Mouse (Mus musculus): ENCODE measurements around the gene Pigk. TPM values are rescaled to one million over a fixed set of nuclear protein-coding genes. Genes with fewer than 3 reads are reported as not detected.

Pigk gene
- polyA plus RNA-seq, 1 experiment from 2014 or later, result 42.8 TPM

DNA sequence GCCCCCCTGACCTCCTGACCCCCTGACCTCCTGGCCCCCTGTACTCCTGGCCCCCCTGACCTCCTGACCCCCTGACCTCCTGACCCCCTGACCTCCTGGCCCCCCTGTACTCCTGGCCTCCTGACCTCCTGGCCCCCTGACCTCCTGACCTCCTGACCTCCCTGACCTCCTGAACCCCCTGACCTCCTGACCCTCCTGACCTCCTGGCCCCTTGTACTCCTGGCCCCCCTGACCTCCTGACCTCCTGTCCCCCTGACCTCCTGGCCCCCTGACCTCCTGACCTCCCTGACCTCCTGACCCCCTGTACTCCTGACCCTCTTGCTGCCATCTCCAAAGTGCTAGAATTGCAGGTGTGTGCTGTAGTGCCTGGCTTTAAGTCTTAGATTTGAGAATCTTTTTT, 19.6 kb downstream of the Pigk start:
- Histone ChIP-seq H3K27ac (no peak overlapping the region), H3K4me3 (no peak overlapping the region), H3K4me1 (no peaks in the 10 kb centered on the region), H3K36me3 (no peaks in the 10 kb centered on the region), H3K9me3 (no peaks in the 10 kb centered on the region), H3K9ac (no peak overlapping the region), H3K4me2 (no peak overlapping the region), H3K27me3 (no peaks in the 10 kb centered on the region)
- ATAC-seq (ENCODE audit: borderline replicate concordance, extremely low read depth, low FRiP score, low TSS enrichment), result no peak

DNA sequence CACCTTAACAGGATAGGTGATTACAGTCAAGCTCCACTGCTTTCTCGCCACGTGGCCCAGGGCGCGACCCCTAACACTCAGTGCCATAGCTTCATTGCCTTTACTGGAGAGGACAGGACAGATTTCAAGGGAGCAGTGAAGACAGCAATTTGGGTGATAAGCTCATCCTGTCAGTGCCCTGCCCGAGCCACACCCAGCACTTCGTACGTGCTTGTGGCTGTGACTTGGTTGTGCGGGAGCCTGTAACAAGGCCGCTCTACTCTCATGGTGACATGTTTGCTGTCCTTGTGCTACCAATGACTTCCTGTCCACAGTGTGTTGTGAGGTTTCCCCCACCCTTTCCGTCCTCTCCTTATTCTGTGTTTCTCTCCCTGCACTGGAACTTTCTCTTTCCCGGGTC, 20.2 kb downstream of the Pigk start:
- Histone ChIP-seq H3K9ac (no peak overlapping the region), H3K36me3 (no peaks in the 10 kb centered on the region), H3K27ac (no peak overlapping the region), H3K4me2 (no peak overlapping the region), H3K4me3 (no peak overlapping the region), H3K9me3 (no peaks in the 10 kb centered on the region), H3K4me1 (no peaks in the 10 kb centered on the region), H3K27me3 (no peaks in the 10 kb centered on the region)
- no peak for ATAC-seq (ENCODE audit: borderline replicate concordance, extremely low read depth, low FRiP score, low TSS enrichment)
- 86% methylated on average over 11 of the region's 11 CpGs for WGBS

DNA sequence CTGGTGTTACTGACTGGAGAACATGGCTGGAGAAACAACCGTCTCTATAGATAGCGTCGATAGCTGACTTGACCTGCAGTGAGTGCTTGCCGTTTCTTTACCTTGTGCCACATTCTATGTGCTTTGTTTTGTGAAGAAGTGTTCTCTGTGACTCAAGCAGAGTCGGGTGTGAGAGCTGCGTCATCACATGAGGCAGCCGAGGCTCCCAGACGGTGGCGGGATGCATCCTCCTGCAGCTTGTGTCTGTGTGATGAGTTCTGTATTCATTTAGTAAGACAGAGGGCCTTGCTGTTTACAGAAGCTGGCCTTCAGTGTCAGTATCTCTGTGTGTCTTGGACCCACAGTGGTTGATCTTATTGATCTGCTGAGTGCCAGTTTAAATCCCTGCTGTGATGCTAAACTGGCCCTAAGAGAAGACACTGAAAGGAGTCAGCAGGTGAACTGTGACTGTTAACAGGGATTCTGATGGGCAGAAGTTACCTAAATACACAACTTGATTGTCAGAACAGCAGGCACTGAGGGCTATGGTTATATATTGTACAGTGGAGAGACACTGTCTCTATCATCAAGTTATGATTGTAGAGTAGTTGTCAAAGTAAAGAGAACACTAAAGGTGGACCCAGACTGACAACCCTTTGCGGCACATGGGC, 21.8 kb downstream of the Pigk start:
- WGBS, result 60% methylated on average over 10 of the region's 10 CpGs
- H3K27me3 ChIP-seq, result no peaks in the 10 kb centered on the region
- no peak overlapping the region for H3K4me2 ChIP-seq
- no peaks in the 10 kb centered on the region for H3K4me1 ChIP-seq
- H3K9me3 ChIP-seq, result no peaks in the 10 kb centered on the region
- H3K9ac ChIP-seq, result no peak overlapping the region
- no peak for ATAC-seq (ENCODE audit: borderline replicate concordance, extremely low read depth, low FRiP score, low TSS enrichment)
- no peaks in the 10 kb centered on the region for H3K36me3 ChIP-seq
- no peak overlapping the region for H3K27ac ChIP-seq
- H3K4me3 ChIP-seq, result no peak overlapping the region

DNA sequence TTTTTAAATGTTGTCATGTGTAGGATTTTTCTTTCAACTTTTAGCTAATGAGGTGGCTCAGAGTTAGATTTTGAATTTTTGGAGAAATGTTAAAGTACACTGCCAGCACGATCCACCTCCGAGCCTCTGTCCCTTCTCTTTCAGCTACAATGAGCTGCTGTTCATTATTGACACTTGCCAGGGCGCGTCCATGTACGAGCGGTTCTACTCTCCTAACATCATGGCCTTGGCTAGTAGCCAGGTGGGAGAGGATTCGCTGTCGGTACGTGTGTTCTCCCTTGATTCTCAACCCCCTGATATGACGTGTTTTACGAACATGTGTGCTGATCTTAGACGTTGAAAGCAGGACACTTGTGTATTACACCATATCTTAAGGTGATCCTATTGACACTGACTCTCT, 30.4 kb downstream of the Pigk start:
- ATAC-seq (ENCODE audit: borderline replicate concordance, extremely low read depth, low FRiP score, low TSS enrichment), result no peak
- 77% methylated on average over 12 of the region's 12 CpGs for WGBS
- no peaks in the 10 kb centered on the region for H3K9me3 ChIP-seq

DNA sequence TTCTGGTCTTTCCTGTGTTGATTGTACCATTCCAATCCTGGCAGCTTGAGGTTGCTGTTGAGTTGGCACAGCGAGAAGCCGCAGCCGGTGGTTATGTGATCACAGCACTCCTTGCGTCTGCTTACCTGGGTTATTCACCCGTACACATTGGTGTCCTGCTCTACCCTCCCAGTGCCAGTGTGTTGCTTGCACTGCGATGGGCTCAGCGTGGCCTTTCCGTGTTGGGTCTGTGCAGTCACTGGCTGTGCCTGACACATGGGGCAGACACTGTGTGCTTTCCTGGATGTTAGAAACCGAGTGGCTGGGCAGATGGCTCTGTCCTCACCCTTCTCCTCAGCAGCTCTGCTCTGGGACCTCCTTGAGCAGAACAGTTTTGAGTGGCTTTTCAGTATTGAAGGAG, 31.7 kb downstream of the Pigk start:
- Histone ChIP-seq H3K4me3 (no peak overlapping the region), H3K4me1 (no peaks in the 10 kb centered on the region), H3K36me3 (no peaks in the 10 kb centered on the region), H3K27me3 (no peaks in the 10 kb centered on the region), H3K9ac (no peak overlapping the region), H3K9me3 (no peaks in the 10 kb centered on the region), H3K27ac (no peak overlapping the region), H3K4me2 (no peak overlapping the region)
- WGBS, result 93% methylated on average over 9 of the region's 9 CpGs
- no peak for ATAC-seq (ENCODE audit: borderline replicate concordance, extremely low read depth, low FRiP score, low TSS enrichment)

More for the DNA sequence above, 30.4 kb downstream of the Pigk start:
- Histone ChIP-seq H3K27me3 (no peaks in the 10 kb centered on the region), H3K4me1 (no peaks in the 10 kb centered on the region), H3K4me2 (no peak overlapping the region), H3K36me3 (no peaks in the 10 kb centered on the region), H3K9ac (no peak overlapping the region), H3K4me3 (no peak overlapping the region), H3K27ac (no peak overlapping the region)

DNA sequence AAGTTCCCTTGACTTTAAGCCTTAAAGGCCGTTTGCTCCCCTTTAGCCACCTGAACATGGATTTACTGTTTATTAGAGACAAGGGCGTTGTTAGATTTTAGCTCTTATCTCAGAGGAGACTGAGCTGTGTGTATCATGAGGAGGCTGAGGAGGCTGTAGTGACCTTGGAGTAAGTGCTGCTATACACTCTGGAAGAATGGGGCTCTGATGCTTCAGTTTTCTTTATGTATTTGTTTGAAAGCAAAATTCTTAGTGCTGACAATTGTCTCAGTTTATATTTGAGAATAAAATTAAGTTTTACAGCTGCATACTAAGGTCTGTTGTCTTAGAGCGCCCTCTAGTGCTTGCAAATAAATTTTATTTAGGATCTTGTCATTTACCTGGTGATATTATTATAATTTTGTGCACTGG, 35.6 kb downstream of the Pigk start:
- H3K27me3 ChIP-seq, result no peaks in the 10 kb centered on the region
- no peak overlapping the region for H3K9ac ChIP-seq
- H3K9me3 ChIP-seq, result no peaks in the 10 kb centered on the region
- no peak for ATAC-seq (ENCODE audit: borderline replicate concordance, extremely low read depth, low FRiP score, low TSS enrichment)
- no peak overlapping the region for H3K4me2 ChIP-seq
- WGBS, result 31% methylated on average over 3 of the region's 3 CpGs
- H3K36me3 ChIP-seq, result 0 out of 2 replicates have a peak, but pooled peaks cover 3% of the 10 kb centered on the region
- no peaks in the 10 kb centered on the region for H3K4me1 ChIP-seq
- H3K27ac ChIP-seq, result no peak overlapping the region
- H3K4me3 ChIP-seq, result no peak overlapping the region

DNA sequence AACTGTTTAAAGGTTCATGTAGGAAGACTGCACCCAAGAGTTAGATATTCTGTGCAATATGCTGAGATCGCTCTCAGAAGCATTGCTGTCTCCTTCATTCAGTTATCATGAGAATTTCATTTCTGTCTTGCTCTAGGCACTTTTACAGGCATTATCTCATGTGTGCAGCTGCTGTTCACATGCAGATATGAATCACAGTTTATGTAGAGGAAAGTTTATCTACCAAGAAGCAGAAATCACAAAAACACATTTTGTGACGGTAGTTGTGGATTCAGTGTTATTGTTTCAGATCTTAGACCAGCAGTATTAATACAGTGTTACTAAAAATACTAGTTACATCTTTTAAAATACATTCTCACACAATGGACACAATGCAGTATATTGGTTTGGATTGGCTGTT, 36.0 kb downstream of the Pigk start:
- no peaks in the 10 kb centered on the region for H3K27me3 ChIP-seq
- no peak overlapping the region for H3K27ac ChIP-seq
- ATAC-seq (ENCODE audit: borderline replicate concordance, extremely low read depth, low FRiP score, low TSS enrichment), result no peak
- 0 out of 2 replicates have a peak, but pooled peaks cover 3% of the 10 kb centered on the region for H3K36me3 ChIP-seq
- no peaks in the 10 kb centered on the region for H3K9me3 ChIP-seq
- 74% methylated on average over 2 of the region's 2 CpGs for WGBS
- H3K4me1 ChIP-seq, result no peaks in the 10 kb centered on the region
- no peak overlapping the region for H3K4me3 ChIP-seq
- no peak overlapping the region for H3K4me2 ChIP-seq
- H3K9ac ChIP-seq, result no peak overlapping the region

DNA sequence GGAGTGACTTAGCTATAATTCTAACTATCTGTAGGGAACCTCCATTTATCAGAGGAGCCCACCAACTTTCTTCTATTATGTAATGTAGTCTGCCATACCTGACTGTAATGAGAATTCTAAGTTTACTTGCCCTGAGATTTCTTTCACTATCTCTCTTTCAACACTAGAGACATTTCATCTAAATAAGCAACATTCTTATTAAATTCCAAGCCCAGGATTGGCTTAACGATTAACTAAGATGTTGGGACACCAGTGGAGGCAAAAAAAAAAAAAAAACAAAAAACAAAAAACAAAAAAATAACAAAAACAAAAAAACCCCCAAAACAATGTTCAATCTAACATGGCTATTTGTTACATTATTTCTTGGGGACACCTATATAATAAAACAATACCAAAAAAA, 39.0 kb downstream of the Pigk start:
- WGBS, result 87% methylated on average over 1 of the region's 1 CpGs
- H3K27me3 ChIP-seq, result no peaks in the 10 kb centered on the region
- no peak for ATAC-seq (ENCODE audit: borderline replicate concordance, extremely low read depth, low FRiP score, low TSS enrichment)

DNA sequence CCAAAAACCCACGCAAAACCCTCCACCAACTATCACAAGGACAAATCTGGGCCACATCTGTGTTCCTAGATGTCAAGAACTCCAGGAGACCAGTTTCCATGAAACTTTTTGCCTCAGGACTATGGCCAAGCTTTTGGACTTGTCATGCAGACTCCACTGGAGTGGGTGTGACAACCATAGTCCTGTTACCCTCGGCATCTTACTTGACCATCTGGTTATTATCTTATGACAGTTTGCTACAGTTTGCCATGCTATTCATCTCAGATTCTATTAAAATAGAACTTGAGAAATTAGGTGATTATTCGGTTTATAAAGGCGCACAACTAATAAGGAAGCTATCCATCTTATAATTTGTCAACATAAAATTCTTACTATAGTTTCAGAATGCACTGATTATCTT, 39.4 kb downstream of the Pigk start:
- no peak for ATAC-seq (ENCODE audit: borderline replicate concordance, extremely low read depth, low FRiP score, low TSS enrichment)
- H3K9me3 ChIP-seq, result no peaks in the 10 kb centered on the region
- peaks cover 8% of the 10 kb centered on the region for H3K4me1 ChIP-seq
- 63% methylated on average over 4 of the region's 4 CpGs for WGBS
- H3K36me3 ChIP-seq, result 0 out of 2 replicates have a peak, but pooled peaks cover 3% of the 10 kb centered on the region
- no peaks in the 10 kb centered on the region for H3K27me3 ChIP-seq
- no peak overlapping the region for H3K4me2 ChIP-seq
- no peak overlapping the region for H3K4me3 ChIP-seq
- no peak overlapping the region for H3K27ac ChIP-seq
- no peak overlapping the region for H3K9ac ChIP-seq

More for the DNA sequence above, 39.0 kb downstream of the Pigk start:
- H3K9ac ChIP-seq, result no peak overlapping the region
- 0 out of 2 replicates have a peak, but pooled peaks cover 3% of the 10 kb centered on the region for H3K36me3 ChIP-seq
- H3K4me2 ChIP-seq, result no peak overlapping the region
- H3K4me3 ChIP-seq, result no peak overlapping the region
- H3K9me3 ChIP-seq, result no peaks in the 10 kb centered on the region
- peaks cover 5% of the 10 kb centered on the region; the same call in 1 of the 2 replicates for H3K4me1 ChIP-seq
- no peak overlapping the region for H3K27ac ChIP-seq

DNA sequence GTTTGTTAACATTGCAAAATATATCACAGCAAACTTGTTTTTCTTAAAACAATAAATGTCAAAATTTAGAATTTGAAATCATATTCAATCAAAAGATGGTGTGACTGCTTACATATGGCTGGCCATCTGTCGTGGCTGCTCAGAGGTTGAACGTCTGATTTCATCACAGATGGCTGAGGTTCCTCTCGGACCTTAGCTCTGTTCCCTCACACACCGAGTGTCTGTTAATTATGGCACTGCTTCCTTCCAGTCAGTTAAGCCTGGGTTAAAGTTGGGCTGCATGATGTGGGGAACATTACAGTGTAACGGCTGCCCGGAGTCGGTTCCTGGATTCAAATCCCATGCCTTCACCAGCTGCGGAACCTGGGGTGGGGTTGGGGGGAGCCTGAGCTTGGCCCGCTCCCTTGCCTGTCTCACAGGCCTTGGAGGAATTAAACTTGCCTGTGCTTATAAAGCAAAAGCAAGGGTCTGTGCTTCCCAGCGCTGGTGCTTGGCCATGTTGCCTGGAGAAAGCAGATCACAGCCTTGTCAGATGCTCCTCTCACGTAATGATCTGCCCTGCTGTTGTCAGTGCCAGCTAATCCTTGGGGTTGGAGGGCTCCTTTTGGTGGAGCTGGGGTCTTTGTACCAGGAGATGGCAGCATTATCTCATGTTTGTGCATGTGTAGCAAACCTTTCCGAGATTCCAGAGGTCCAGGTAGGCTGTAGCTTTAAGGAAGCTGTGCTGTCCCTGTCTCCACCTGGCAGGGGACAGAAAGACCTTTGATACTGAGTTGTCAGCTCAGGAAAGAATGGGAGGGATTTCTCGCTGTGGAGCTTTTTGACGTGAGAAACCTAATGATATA, 40.2 kb downstream of the Pigk start:
- H3K9me3 ChIP-seq, result no peaks in the 10 kb centered on the region
- H3K4me3 ChIP-seq, result no peak overlapping the region
- H3K27me3 ChIP-seq, result no peaks in the 10 kb centered on the region
- H3K4me1 ChIP-seq, result peaks cover 16% of the 10 kb centered on the region
- H3K27ac ChIP-seq, result no peak overlapping the region
- ATAC-seq (ENCODE audit: borderline replicate concordance, extremely low read depth, low FRiP score, low TSS enrichment), result no peak
- 0 out of 2 replicates have a peak, but pooled peaks cover 3% of the 10 kb centered on the region for H3K36me3 ChIP-seq
- H3K4me2 ChIP-seq, result no peak overlapping the region
- no peak overlapping the region for H3K9ac ChIP-seq
- WGBS, result 61% methylated on average over 14 of the region's 14 CpGs

DNA sequence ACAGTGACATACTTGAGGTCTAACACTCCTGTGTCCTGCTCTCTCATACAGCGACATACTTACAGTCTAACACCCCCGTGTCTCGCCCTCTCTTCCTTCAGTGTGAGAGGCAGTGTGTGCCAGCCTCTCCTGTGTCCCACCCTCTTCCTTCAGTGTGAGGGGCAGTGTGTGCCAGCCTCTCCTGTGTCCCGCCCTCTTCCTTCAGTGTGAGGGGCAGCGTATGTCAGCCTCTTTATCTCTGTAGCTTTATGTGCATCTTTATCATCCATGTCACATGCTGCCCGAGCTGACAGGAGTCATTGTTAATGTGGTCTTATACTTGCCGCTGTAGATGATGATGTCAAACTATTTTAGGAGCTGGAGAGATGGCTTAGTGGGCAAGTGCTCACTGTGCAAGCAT, 41.6 kb downstream of the Pigk start:
- ATAC-seq (ENCODE audit: borderline replicate concordance, extremely low read depth, low FRiP score, low TSS enrichment), result no peak
- WGBS, result 70% methylated on average over 7 of the region's 7 CpGs
- 0 out of 2 replicates have a peak, but pooled peaks cover 3% of the 10 kb centered on the region for H3K36me3 ChIP-seq
- H3K9ac ChIP-seq, result no peak overlapping the region
- H3K9me3 ChIP-seq, result no peaks in the 10 kb centered on the region
- H3K27me3 ChIP-seq, result no peaks in the 10 kb centered on the region
- H3K4me2 ChIP-seq, result no peak overlapping the region
- H3K27ac ChIP-seq, result no peak overlapping the region
- peaks cover 16% of the 10 kb centered on the region for H3K4me1 ChIP-seq
- no peak overlapping the region for H3K4me3 ChIP-seq

DNA sequence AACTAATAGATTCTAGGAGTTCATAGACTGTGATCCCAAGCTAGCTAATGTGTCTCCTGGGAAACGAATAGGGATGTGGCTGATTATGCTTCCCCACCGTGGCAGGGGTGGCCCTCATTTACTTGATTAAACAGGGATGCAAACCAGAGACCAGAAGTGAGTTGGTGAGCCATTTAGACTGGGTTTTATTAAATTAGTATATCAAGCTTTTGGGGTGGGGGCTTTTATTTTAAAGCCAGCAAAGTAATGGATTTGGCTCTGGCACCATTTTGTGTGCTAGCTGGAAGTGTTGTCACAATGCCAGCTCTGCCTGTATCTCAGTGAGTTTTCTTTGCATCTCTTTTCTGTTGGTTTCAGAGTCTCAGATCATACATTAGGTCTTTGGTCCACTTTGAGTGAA, 43.0 kb downstream of the Pigk start:
- Histone ChIP-seq H3K4me1 (peaks cover 21% of the 10 kb centered on the region), H3K4me2 (no peak overlapping the region), H3K9me3 (no peaks in the 10 kb centered on the region), H3K27me3 (no peaks in the 10 kb centered on the region), H3K27ac (no peak overlapping the region), H3K9ac (no peak overlapping the region), H3K36me3 (0 out of 2 replicates have a peak, but pooled peaks cover 3% of the 10 kb centered on the region), H3K4me3 (no peak overlapping the region)
- WGBS, result 76% methylated on average over 2 of the region's 2 CpGs
- ATAC-seq (ENCODE audit: borderline replicate concordance, extremely low read depth, low FRiP score, low TSS enrichment), result no peak

Measured in lung, embryonic 15.5 days (tissue).